Mouse (Mus musculus) midbrain, embryonic 11.5 days (tissue): Measurements from ENCODE around the gene Cyth3. TPM values are rescaled to one million over a fixed set of nuclear protein-coding genes. Genes with fewer than 3 reads are reported as not detected.

Source experiments
- ATAC-seq: fragments of 200-750 bp; cut with Nextera tagmentation; 2 replicates; pipeline ENCODE4 v1.8.0; 2017; ENCODE audit warnings: moderate TSS enrichment, moderate library complexity; ENCODE audit not compliant: low FRiP score
- DNase-seq: peaks from one replicate; pipeline ENCODE4 v3.0.0; 2015; ENCODE audit warnings: low spot score; ENCODE audit errors: missing footprints
- H3K27ac ChIP-seq: fragments of 300-500 bp; sonication (generic); 2 replicates; pipeline ENCODE4 v1.5.1; 2014; ENCODE audit warnings: low read depth, low read length
- H3K27me3 ChIP-seq: fragments of 300-500 bp; sonication (generic); 2 replicates; pipeline ENCODE4 v1.6.1; 2014; ENCODE audit warnings: mild to moderate bottlenecking, low read length, moderate library complexity, mixed read lengths; ENCODE audit not compliant: control insufficient read depth, insufficient read depth
- H3K36me3 ChIP-seq: fragments of 300-500 bp; sonication (generic); 2 replicates; pipeline ENCODE4 v1.6.1; 2014; ENCODE audit warnings: mild to moderate bottlenecking, low read length, moderate library complexity, mixed read lengths; ENCODE audit not compliant: control insufficient read depth, insufficient read depth
- H3K4me1 ChIP-seq: fragments of 300-500 bp; sonication (generic); 2 replicates; pipeline ENCODE4 v1.6.1; 2014; ENCODE audit warnings: low read length; ENCODE audit not compliant: control insufficient read depth, insufficient read depth
- H3K4me2 ChIP-seq: fragments of 300-500 bp; sonication (generic); 2 replicates; pipeline ENCODE4 v1.6.1; 2014; ENCODE audit warnings: mild to moderate bottlenecking, moderate library complexity
- H3K4me3 ChIP-seq: fragments of 300-500 bp; sonication (generic); 2 replicates; pipeline ENCODE4 v1.5.1; 2014; ENCODE audit warnings: low read depth, low read length
- H3K9ac ChIP-seq: fragments of 300-500 bp; sonication (generic); 2 replicates; pipeline ENCODE4 v1.6.1; 2014; ENCODE audit warnings: low read length
- H3K9me3 ChIP-seq: fragments of 300-500 bp; sonication (generic); 2 replicates; pipeline ENCODE4 v1.6.1; 2016; ENCODE audit warnings: low read length; ENCODE audit not compliant: control insufficient read depth
- WGBS: fragments of 180-500 bp; shearing (Covaris S2); extraction: QIAGEN DNeasy Blood & Tissue Kit; methylation state at CpG from one replicate; pipeline ENCODE4 v1.1.7; 2014; 5-methylcytosine and 5-hydroxymethylcytosine counted together
- polyA plus RNA-seq: library from polyadenylated mRNA; unstranded; fragments of >200 nt; fragmentation: Nextera tagmentation; extraction: Ambion mirVana; gene quantifications from 2 replicates; pipeline ENCODE4 v1.2.1, GENCODE M21; 2014

Cyth3 gene
- 27.6 and 28.9 TPM in 2 replicates for polyA plus RNA-seq

DNA sequence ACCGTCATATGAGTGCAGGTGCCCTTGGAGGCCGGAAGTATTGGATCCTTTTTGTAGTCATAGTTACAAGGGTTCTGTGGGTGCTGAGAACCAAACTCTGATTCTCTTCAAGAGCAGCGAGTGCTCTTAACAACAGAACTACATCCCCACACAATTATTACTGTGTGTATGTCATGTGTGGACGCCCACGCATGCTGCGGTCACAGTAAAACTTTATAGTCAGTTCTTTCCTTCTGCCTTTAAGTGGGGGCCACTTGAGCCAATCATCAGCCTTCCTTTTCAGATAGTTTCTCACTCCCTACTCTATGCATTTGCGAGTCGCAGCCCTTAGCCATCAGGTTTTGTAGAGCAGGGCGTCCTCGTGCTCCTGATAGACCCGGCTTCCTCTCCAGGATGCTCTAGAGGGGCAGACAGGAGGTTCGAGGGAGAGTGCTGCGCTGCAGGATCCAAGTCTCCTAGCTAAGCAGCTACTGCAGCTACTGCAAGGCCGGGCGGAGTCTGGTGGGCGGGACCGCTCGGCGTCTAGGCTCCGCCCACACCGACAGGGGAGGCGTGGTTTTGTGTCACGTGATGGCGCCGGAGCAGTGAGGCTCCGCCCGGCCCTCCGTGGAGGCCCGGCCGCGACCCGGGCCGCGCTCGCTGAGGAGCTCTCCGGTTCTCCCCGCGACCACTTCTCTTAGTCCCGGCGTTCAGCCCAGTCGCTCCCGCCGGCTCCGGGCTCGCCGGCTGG, at the start of gene Cyth3:
Gene Cyth3, plus strand, starts transcription at position 555 of the 730 bp plus-strand sequence.
- no peaks in the 10 kb centered on the region; the same call in 1 of the 2 replicates for H3K27me3 ChIP-seq
- WGBS, result 8% methylated on average over 46 of the region's 46 CpGs
- H3K36me3 ChIP-seq, result no peaks in the 10 kb centered on the region
- peaks cover 5% of the 10 kb centered on the region for H3K4me1 ChIP-seq
- ATAC-seq (peak; percentile 95), DNase-seq (peak; percentile 100)
- H3K9ac ChIP-seq, result peak within 1 kb of the TSS; percentile 79
- peak within 1 kb of the TSS; percentile 82 for H3K4me3 ChIP-seq
- peak within 1 kb of the TSS; percentile 61 for H3K27ac ChIP-seq
- no peaks in the 10 kb centered on the region for H3K9me3 ChIP-seq
- peak within 1 kb of the TSS; percentile 65 for H3K4me2 ChIP-seq

DNA sequence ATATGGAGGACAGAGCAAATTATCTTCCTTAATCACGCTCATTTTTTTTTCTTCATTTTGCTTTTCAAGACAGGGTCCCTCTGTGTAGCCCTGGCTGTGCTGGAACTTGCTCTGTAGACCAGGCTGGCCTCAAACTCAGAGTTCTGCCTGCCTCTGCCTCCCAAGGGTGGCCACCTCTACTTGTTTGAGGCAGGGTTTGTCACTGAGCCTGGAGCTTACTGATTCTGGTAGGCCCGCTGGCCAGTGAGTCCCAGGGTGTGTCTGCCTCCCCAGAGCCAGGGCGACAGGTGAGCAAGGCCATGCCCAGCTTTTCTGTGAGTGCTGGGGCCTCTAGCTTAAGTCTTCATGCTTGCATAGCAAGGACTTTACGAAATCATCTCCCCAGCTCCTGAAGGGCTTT, 49.2 kb upstream of the Cyth3 start:
- no peak for ATAC-seq

DNA sequence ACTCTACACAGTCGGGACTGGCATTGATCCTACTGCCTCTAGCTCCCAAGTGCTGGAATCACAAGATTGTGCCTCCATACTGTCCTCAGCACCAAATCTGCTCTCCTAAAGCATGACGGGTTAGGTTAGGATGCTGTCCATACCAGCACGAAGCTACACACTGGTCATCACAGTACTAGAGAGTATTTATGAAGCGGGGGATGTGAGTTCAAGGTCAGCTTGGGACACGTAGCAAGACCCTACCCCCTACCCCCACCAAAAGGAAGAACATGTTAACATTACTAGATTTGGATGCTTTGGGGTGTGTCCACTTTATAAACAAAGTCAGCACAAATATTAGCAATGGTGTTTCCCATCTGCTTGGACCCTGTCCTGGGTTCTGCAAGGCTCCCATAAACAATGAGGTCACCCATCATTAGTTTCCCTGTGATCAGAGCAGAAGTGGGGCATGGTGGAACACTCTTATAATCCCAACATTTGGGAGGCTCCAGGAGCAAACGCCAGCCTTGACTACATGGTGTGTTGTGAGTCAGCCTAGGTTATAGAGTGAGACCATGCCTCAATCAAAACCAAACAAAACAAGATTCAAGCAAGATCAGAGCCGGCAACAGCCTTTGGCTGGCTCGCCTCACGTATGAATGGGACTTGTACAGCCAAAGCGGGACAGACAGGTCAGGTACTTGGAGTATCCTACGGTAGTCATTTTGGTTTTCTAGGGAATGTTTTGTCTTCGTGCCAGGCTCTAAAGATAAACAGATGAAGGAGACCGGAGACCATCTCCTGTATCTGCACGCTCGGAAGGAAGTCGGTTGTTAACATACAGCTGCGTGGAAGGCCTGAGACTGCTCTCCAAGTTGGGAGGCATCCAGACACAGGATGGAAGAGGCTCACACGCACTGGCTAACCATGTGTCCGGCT, 47.7 kb upstream of the Cyth3 start:
- Histone ChIP-seq H3K4me2 (no peak overlapping the region), H3K27me3 (no peaks in the 10 kb centered on the region), H3K4me1 (no peaks in the 10 kb centered on the region), H3K4me3 (no peak overlapping the region), H3K36me3 (no peaks in the 10 kb centered on the region), H3K9me3 (no peaks in the 10 kb centered on the region), H3K9ac (no peak overlapping the region), H3K27ac (no peak overlapping the region)
- ATAC-seq (no peak), DNase-seq (no peak)
- WGBS, result 84% methylated on average over 19 of the region's 19 CpGs

More for the DNA sequence above, 49.2 kb upstream of the Cyth3 start:
- no peaks in the 10 kb centered on the region for H3K9me3 ChIP-seq
- no peak overlapping the region for H3K4me3 ChIP-seq
- 84% methylated on average over 4 of the region's 4 CpGs for WGBS
- H3K4me1 ChIP-seq, result no peaks in the 10 kb centered on the region
- no peak for DNase-seq
- H3K27me3 ChIP-seq, result no peaks in the 10 kb centered on the region
- H3K36me3 ChIP-seq, result no peaks in the 10 kb centered on the region
- no peak overlapping the region for H3K27ac ChIP-seq
- no peak overlapping the region for H3K4me2 ChIP-seq
- H3K9ac ChIP-seq, result no peak overlapping the region

DNA sequence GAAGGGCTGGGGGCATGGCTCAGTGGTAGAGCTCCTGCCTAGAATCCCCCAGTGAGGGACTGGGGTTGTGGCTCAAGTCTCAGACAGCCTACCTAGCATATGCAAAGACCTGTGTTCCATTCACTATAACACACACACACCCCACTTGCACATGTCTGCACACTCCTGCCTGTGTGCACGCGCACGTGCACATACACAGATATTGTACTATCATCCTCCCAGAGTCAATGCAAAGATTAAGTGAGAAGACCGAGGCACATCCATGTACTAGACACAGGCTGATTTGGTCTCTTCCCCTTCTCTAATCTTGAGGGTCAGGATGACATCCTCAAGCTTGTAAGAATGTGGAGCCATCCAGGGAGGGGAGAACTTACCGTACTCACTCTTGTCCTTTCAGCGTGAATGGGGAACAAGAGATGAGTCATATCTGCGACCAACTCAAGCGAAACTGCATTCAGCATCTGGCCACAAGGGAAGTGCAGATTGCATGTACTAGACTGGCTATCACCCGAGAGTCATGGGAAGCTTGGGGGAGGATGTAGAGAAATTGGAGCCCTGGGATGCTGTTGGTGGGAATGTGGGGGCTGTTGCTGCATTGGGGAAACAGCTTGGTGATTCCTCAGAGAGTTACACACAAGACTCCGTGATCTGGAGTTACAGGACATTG, 42.6 kb upstream of the Cyth3 start:
- H3K27me3 ChIP-seq, result no peaks in the 10 kb centered on the region
- H3K9ac ChIP-seq, result no peak overlapping the region
- no peak for DNase-seq
- 89% methylated on average over 10 of the region's 10 CpGs for WGBS
- H3K9me3 ChIP-seq, result no peaks in the 10 kb centered on the region
- no peak overlapping the region for H3K4me3 ChIP-seq
- no peak overlapping the region for H3K4me2 ChIP-seq
- ATAC-seq, result no peak
- H3K4me1 ChIP-seq, result no peaks in the 10 kb centered on the region
- H3K27ac ChIP-seq, result no peak overlapping the region
- no peaks in the 10 kb centered on the region for H3K36me3 ChIP-seq

DNA sequence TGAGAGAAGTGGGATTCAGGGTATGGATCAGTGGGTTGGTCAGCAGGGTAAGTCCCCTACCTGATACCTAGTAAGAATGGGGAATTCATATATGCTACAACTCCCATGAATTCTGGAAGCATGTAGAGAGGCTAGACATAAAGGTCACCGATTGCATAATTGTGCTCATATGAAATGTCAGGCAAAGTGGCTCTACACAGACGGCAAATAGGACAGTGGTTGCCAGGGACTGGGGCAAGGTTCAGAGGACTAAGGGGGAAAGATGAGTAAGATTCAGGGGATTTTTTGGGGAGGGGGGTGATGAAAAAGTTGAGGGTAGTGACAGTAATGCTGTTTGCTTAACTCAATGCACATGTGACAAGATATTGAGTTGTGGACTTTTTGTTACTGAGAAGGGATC, 41.3 kb upstream of the Cyth3 start:
- Histone ChIP-seq H3K27me3 (no peaks in the 10 kb centered on the region), H3K4me3 (no peak overlapping the region), H3K9me3 (no peaks in the 10 kb centered on the region), H3K4me2 (no peak overlapping the region), H3K27ac (no peak overlapping the region), H3K36me3 (no peaks in the 10 kb centered on the region), H3K4me1 (no peaks in the 10 kb centered on the region), H3K9ac (no peak overlapping the region)
- ATAC-seq (no peak), DNase-seq (no peak)
- 85% methylated on average over 2 of the region's 2 CpGs for WGBS

DNA sequence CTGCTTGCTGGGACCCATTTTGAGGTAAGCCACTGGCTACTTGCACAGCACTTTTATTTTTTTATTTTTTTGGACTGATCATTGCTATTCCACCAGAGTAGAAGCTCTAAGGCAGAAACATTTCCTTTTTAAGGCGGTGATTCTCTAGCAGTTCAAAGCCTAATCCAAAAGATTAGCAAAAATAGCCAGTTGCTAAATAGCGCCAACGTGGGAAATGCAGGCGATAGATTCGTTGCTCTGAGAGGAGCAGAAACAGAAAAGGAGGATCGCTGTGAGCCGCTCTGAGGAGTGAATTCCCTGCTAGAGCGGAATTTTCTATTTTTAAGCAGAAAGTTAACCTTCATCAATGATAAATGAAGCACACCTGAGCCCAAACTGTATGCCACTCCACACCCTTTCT, 40.4 kb upstream of the Cyth3 start:
- Histone ChIP-seq H3K27me3 (no peaks in the 10 kb centered on the region), H3K4me2 (no peak overlapping the region), H3K9ac (no peak overlapping the region), H3K36me3 (no peaks in the 10 kb centered on the region), H3K27ac (no peak overlapping the region), H3K4me1 (no peaks in the 10 kb centered on the region), H3K9me3 (no peaks in the 10 kb centered on the region), H3K4me3 (no peak overlapping the region)
- no peak for DNase-seq
- WGBS, result 88% methylated on average over 8 of the region's 8 CpGs
- no peak for ATAC-seq

DNA sequence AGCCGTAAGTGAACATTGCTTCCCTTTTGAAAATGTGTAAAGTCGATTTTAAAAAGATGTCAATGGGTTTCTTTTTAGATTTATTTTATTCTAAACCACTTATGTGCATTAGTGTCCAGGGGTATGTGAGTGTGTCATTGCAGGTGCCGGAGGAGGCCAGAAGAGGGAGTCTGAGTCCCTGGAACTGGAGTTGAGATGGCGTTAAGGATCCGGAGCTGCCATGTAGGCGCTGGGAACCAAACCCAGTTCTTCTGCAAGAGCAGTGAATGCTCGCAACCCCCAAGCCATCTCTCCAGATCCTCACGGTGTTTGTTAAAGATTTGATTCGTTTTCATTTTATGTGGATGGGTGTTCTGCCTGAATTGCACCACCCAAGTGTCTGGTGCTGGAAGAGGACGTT, 39.2 kb upstream of the Cyth3 start:
- Histone ChIP-seq H3K4me3 (no peak overlapping the region), H3K9ac (no peak overlapping the region), H3K27me3 (no peaks in the 10 kb centered on the region), H3K4me1 (no peaks in the 10 kb centered on the region), H3K36me3 (no peaks in the 10 kb centered on the region), H3K9me3 (no peaks in the 10 kb centered on the region), H3K27ac (no peak overlapping the region), H3K4me2 (no peak overlapping the region)
- 94% methylated on average over 10 of the region's 10 CpGs for WGBS
- DNase-seq (no peak), ATAC-seq (no peak)

DNA sequence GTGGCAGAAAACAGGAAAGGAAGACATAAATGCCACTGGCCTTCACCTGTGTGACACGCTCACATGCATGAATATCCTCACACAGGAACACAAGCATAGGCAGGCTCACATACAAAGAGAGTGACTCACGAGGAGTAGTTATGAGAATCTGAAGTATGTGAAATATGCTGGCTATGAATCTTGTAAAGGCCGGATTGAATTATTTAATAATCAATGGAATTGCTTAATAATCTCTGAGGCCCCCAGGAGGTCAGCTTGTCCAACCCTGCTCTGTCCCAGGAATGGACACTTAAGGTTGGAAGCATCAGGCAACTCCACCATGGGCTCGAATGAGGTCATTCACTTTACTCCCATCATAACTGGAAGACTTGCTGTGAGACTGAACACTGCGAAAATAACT, 37.3 kb upstream of the Cyth3 start:
- Histone ChIP-seq H3K4me3 (no peak overlapping the region), H3K27me3 (no peaks in the 10 kb centered on the region), H3K4me2 (no peak overlapping the region), H3K4me1 (peaks cover 7% of the 10 kb centered on the region), H3K36me3 (no peaks in the 10 kb centered on the region), H3K27ac (no peak overlapping the region), H3K9me3 (no peaks in the 10 kb centered on the region), H3K9ac (no peak overlapping the region)
- ATAC-seq (no peak), DNase-seq (no peak)
- 87% methylated on average over 5 of the region's 5 CpGs for WGBS

DNA sequence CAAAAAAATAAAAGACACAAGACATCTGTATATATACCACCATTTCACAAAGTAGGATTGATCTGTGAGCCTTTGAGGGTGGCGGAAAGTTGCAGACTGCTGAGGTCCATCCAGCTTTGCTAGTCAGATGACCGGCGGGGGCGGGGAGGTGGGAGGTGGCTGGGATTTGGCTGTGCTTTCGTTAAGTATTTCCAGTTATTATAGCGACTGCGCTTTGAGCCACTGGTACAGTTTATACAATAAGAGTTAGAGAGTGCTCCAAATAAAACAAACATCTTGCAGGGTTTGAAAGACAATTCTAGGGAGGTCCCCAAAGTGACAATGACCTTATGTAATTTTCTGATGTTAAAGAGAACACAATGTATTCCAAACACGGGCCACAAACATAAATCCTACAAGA, 35.9 kb upstream of the Cyth3 start:
- no peak overlapping the region for H3K27ac ChIP-seq
- no peak overlapping the region for H3K4me2 ChIP-seq
- H3K4me1 ChIP-seq, result peaks cover 7% of the 10 kb centered on the region
- H3K9me3 ChIP-seq, result no peaks in the 10 kb centered on the region
- H3K9ac ChIP-seq, result no peak overlapping the region
- H3K36me3 ChIP-seq, result no peaks in the 10 kb centered on the region
- H3K27me3 ChIP-seq, result no peaks in the 10 kb centered on the region
- ATAC-seq (no peak), DNase-seq (no peak)
- 85% methylated on average over 8 of the region's 8 CpGs for WGBS
- H3K4me3 ChIP-seq, result no peak overlapping the region
